Mouse (Mus musculus) spleen, adult 2 months (tissue): ENCODE data around the gene Ccsap.

Experiments used
- CTCF ChIP-seq: fragments of 200-500 bp; IDR thresholded peaks from 2 replicates; pipeline ENCODE4 v1.5.1; 2011; ENCODE audit warnings: mild to moderate bottlenecking, inconsistent platforms; ENCODE audit not compliant: insufficient read depth, insufficient read length, insufficient replicate concordance; ENCODE audit errors: extremely low read depth
- POLR2A ChIP-seq: fragments of 200-500 bp; IDR thresholded peaks from 2 replicates; pipeline ENCODE4 v1.6.1; 2011; ENCODE audit warnings: low read depth, low read length, inconsistent platforms

DNA sequence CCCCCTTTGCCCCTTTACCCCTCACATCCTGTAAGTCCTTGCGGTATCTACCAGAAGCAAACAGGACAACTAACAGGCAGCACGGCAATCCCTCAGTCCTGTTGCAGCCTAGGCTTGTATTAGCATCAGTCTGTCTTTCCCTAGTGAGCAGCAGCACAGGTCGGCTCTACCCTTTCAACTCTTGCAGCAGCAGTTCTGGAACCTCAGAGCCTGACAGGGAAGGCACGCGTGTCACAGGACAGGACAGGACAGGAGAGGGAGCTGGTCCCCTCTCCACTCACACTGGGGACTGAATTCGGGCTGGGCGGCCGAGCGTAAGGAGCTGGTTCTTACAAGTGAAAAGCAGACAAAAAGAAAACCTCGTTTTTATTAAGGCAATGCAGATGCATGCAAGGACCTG, 36.8 kb upstream of the Ccsap start:
- no peak for TF ChIP-seq POLR2A
- TF ChIP-seq CTCF, result no peak
